Comparison of ENCODE assay signal across 13 mouse cellular contexts in the genomic region with DNA sequence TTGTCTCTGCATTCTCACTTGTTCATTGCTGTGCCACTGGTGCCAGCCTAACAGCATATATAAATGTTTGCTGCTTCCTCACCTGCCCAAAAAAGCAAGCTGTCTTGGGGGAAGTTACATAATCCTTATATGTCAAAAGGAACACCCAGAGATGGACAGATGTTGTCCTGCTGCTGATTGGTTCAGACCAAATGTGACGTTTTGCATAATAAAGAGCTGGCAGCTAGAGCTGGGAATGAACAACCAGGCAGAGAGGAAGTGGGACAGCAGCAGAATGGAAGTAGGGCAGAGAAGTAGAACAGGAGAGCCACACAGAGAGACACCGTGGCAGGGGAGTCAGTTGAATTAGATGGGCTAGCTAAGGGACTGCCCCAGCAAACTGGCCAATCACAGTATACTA.
"Had no signal": no experiment of that assay in that cellular context is flagged by ENCODE, and none has a peak within 500 bp of the region (broad histone marks: within the 10 kb centered on the region; RNA-seq: fewer than 3 reads in every experiment).

No protein-coding gene starts in this region.

- H3K9ac ChIP-seq: limb, embryonic 15.5 days; liver, embryonic 14.5 days; midbrain, embryonic 12.5 days; stomach, embryonic 15.5 days had no signal

- H3K27ac ChIP-seq: left cerebral cortex, adult 2 months; limb, embryonic 15.5 days; liver, embryonic 14.5 days; midbrain, embryonic 12.5 days; stomach, embryonic 15.5 days had no signal

- H3K4me3 ChIP-seq: left cerebral cortex, adult 2 months; limb, embryonic 15.5 days; megakaryocyte, embryonic 14.5 days; midbrain, embryonic 12.5 days; stomach, embryonic 15.5 days had no signal

- H3K27me3 ChIP-seq: limb, embryonic 15.5 days; megakaryocyte, embryonic 14.5 days; midbrain, embryonic 12.5 days; stomach, embryonic 15.5 days had no signal

- DNase-seq: kidney, adult 8-10 months; kidney, postnatal 25 days; lung, adult 2 months; lung, postnatal 36 days; thymus, postnatal 4 days had no signal

- H3K9me3 ChIP-seq: limb, embryonic 15.5 days; stomach, embryonic 15.5 days had no signal

- H3K4me2 ChIP-seq: limb, embryonic 15.5 days; midbrain, embryonic 12.5 days; stomach, embryonic 15.5 days had no signal

- ATAC-seq: lung, postnatal 0 days; midbrain, embryonic 16.5 days had no signal
